In genomic region chr2:90846171-90846570, GRCm38 (mm10) we compare ENCODE assay signal across 9 mouse cellular contexts. TPM values are rescaled to one million over a fixed set of nuclear protein-coding genes. Genes with fewer than 3 reads are reported as not detected.
DNase-seq lines count a peak whose midpoint lies in the region; ATAC-seq and TF ChIP-seq lines count a peak whose summit lies in the region.
"Had no signal": no experiment of that assay in that cellular context is flagged by ENCODE, and none has a peak within 500 bp of the region (broad histone marks: within the 10 kb centered on the region; RNA-seq: fewer than 3 reads in every experiment).

No protein-coding gene starts in this region.

- peaks cover 9% of the 10 kb centered on the region; the same call in 1 of the 2 replicates for H3K36me3 ChIP-seq in hindbrain, postnatal 0 days (ENCODE audit: insufficient read depth, low read length)
- peaks cover 8% of the 10 kb centered on the region for H3K36me3 ChIP-seq in liver, embryonic 14.5 days (replicated peaks; ENCODE audit: control insufficient read depth, insufficient read depth, low read depth)

- peak overlapping the region; percentile 83 for H3K4me3 ChIP-seq in hindbrain, postnatal 0 days (ENCODE audit: low read length)
- H3K4me3 ChIP-seq in liver, embryonic 14.5 days (ENCODE audit: insufficient read depth in 1 of 2, low read depth in 2 of 2, low read length in 2 of 2), result peak overlapping the region in 1 of 2 experiments; percentile 68; a peak in 2 of 4 replicates

- 0 out of 2 replicates have a peak, but pooled peaks cover 4% of the 10 kb centered on the region for H3K4me1 ChIP-seq in hindbrain, postnatal 0 days (ENCODE audit: insufficient read depth, low read length)
- H3K4me1 ChIP-seq in liver, embryonic 14.5 days (replicated peaks; ENCODE audit: control insufficient read depth in 2 of 2, insufficient read depth in 2 of 2, low read length in 1 of 2), result peaks cover 19% of the 10 kb centered on the region in 2 experiments

- DNase-seq in adrenal gland, adult (ENCODE audit: inconsistent age in 2 of 2, low spot score in 1 of 2), result peak; percentile 44 to 78
- DNase-seq in adrenal gland, postnatal 25 days, result no peak
- peak; percentile 12 for DNase-seq in thymus, postnatal 14 days
- DNase-seq in thymus, postnatal 25 days, result no peak
- DNase-seq in hindbrain, postnatal 0 days (ENCODE audit: low spot score), result peak; percentile 6
- DNase-seq in liver, embryonic 14.5 days (ENCODE audit: low read depth in 3 of 3, low spot score in 3 of 3), result no peak
- peak; percentile 9 for DNase-seq in thymus, postnatal 4 days
- DNase-seq in yolk sac, embryonic 10.5 days (ENCODE audit: low spot score), result no peak

- no peak for TF ChIP-seq EP300 in liver, embryonic 14.5 days (IDR thresholded peaks at IDR 0.05; ENCODE audit: low read depth)

- no peaks in the 10 kb centered on the region for H3K27me3 ChIP-seq in hindbrain, postnatal 0 days (ENCODE audit: insufficient read depth, low read length)
- H3K27me3 ChIP-seq in liver, embryonic 14.5 days (ENCODE audit: control insufficient read depth, insufficient read depth, low read length), result no peaks in the 10 kb centered on the region

- peak overlapping the region; percentile 93 for H3K9ac ChIP-seq in hindbrain, postnatal 0 days (replicated peaks; ENCODE audit: low read length)
- peak overlapping the region; percentile 55 for H3K9ac ChIP-seq in liver, embryonic 14.5 days (replicated peaks)

- no peak for ATAC-seq in hindbrain, postnatal 0 days
- no peak for ATAC-seq in liver, embryonic 14.5 days (ENCODE audit: insufficient read depth)

- peak overlapping the region; percentile 60 for H3K4me2 ChIP-seq in hindbrain, postnatal 0 days (ENCODE audit: low read depth, low read length)
- H3K4me2 ChIP-seq in liver, embryonic 14.5 days (ENCODE audit: low read depth), result peak overlapping the region; percentile 80

- no peaks in the 10 kb centered on the region for H3K9me3 ChIP-seq in hindbrain, postnatal 0 days (ENCODE audit: low read length)
- no peaks in the 10 kb centered on the region for H3K9me3 ChIP-seq in liver, embryonic 14.5 days (ENCODE audit: control insufficient read depth, low read length)

- WGBS in hindbrain, postnatal 0 days, result 43% methylated on average over 6 of the region's 6 CpGs
- WGBS in liver, embryonic 14.5 days (ENCODE audit: insufficient replicate concordance), result 54% methylated on average over 6 of the region's 6 CpGs

- H3K27ac ChIP-seq in hindbrain, postnatal 0 days, result peak overlapping the region; percentile 97
- H3K27ac ChIP-seq in liver, embryonic 14.5 days, result no peak overlapping the region

- TF ChIP-seq CTCF in hindbrain, postnatal 0 days (IDR thresholded peaks at IDR 0.05; ENCODE audit: low read depth), result no peak
- no peak for TF ChIP-seq CTCF in liver, embryonic 14.5 days (IDR thresholded peaks at IDR 0.05; ENCODE audit: low read depth)

RNA-seq across cellular contexts. Expression of gene Mtch2, which starts 0.8 kb away (rescaled TPM):
- 248 and 259 TPM in 2 replicates for total RNA-seq in adrenal gland, postnatal 25 days (2021)
- total RNA-seq in hindbrain, postnatal 0 days (2014; rRNA removed), result 111 and 126 TPM in 2 replicates
- 202 and 214 TPM in 2 replicates for polyA plus RNA-seq in hindbrain, postnatal 0 days (2015; fragmentation: Nextera tagmentation; extraction: Ambion mirVana)
- 43.9 and 52.2 TPM in 2 replicates for polyA plus RNA-seq in liver, embryonic 14.5 days (2012; rRNA removed)
- 128 and 135 TPM in 2 replicates for polyA plus RNA-seq in liver, embryonic 14.5 days (2014; fragmentation: Nextera tagmentation; extraction: Ambion mirVana)

RNA-seq across cellular contexts. Expression of gene C1qtnf4, which starts 39.5 kb away (rescaled TPM):
- 1.00 and 1.9 TPM in 2 replicates for total RNA-seq in adrenal gland, postnatal 25 days (2021)
- 552 and 661 TPM in 2 replicates for total RNA-seq in hindbrain, postnatal 0 days (2014; rRNA removed)
- polyA plus RNA-seq in hindbrain, postnatal 0 days (2015; fragmentation: Nextera tagmentation; extraction: Ambion mirVana), result 228 and 230 TPM in 2 replicates
- polyA plus RNA-seq in liver, embryonic 14.5 days (2012; rRNA removed), result 1.9 and 2.2 TPM in 2 replicates
- 2.5 and 2.7 TPM in 2 replicates for polyA plus RNA-seq in liver, embryonic 14.5 days (2014; fragmentation: Nextera tagmentation; extraction: Ambion mirVana)
- total RNA-seq: common myeloid progenitor, adult 5-6 weeks had no signal

RNA-seq across cellular contexts. Expression of gene Kbtbd4, which starts 58.4 kb away (rescaled TPM):
- 30.9 and 36.0 TPM in 2 replicates for total RNA-seq in adrenal gland, postnatal 25 days (2021)
- 43.1 and 43.6 TPM in 2 replicates for total RNA-seq in hindbrain, postnatal 0 days (2014; rRNA removed)
- 46.7 and 49.5 TPM in 2 replicates for polyA plus RNA-seq in hindbrain, postnatal 0 days (2015; fragmentation: Nextera tagmentation; extraction: Ambion mirVana)
- polyA plus RNA-seq in liver, embryonic 14.5 days (2012; rRNA removed), result 7.9 and 8.8 TPM in 2 replicates
- 13.4 and 14.6 TPM in 2 replicates for polyA plus RNA-seq in liver, embryonic 14.5 days (2014; fragmentation: Nextera tagmentation; extraction: Ambion mirVana)

RNA-seq across cellular contexts. Expression of gene Ndufs3, which starts 58.5 kb away (rescaled TPM):
- total RNA-seq in adrenal gland, postnatal 25 days (2021), result 313 and 358 TPM in 2 replicates
- 186 TPM in 2 replicates for total RNA-seq in hindbrain, postnatal 0 days (2014; rRNA removed)
- 271 and 274 TPM in 2 replicates for polyA plus RNA-seq in hindbrain, postnatal 0 days (2015; fragmentation: Nextera tagmentation; extraction: Ambion mirVana)
- 73.4 and 79.0 TPM in 2 replicates for polyA plus RNA-seq in liver, embryonic 14.5 days (2012; rRNA removed)
- polyA plus RNA-seq in liver, embryonic 14.5 days (2014; fragmentation: Nextera tagmentation; extraction: Ambion mirVana), result 138 and 144 TPM in 2 replicates

Comparison
In these comparisons a context has a peak if more than half of its experiments do, and no peak if none do; other contexts are left out.
1. DNase-seq: peak in adrenal gland, adult (2 of 2), thymus, postnatal 14 days (single experiment), hindbrain, postnatal 0 days (single experiment) and thymus, postnatal 4 days (single experiment); none in adrenal gland, postnatal 25 days (single experiment), thymus, postnatal 25 days (single experiment), liver, embryonic 14.5 days (0 of 3) and yolk sac, embryonic 10.5 days (single experiment).
2. RNA of gene C1qtnf4, which starts 39.5 kb away (total RNA-seq): 552 to 661 TPM in hindbrain, postnatal 0 days; 1.00 to 1.9 TPM in adrenal gland, postnatal 25 days; every median in the first group is over 100 times any median in the second.